ENCODE assay signal across 8 mouse cellular contexts in genomic region chrX:71365510-71365909, GRCm38 (mm10). TPM values are rescaled to one million over a fixed set of nuclear protein-coding genes. Genes with fewer than 3 reads are reported as not detected.
DNase-seq lines count a peak whose midpoint lies in the region; ATAC-seq and TF ChIP-seq lines count a peak whose summit lies in the region.

No protein-coding gene starts in this region.

- no peaks in the 10 kb centered on the region for H3K9me3 ChIP-seq in limb, embryonic 13.5 days

- peak; percentile 8 for DNase-seq in cerebellum, adult 11-12 months
- no peak for DNase-seq in cerebellum, postnatal 25 days
- DNase-seq in testis, postnatal 10 days (ENCODE audit: low spot score) = no peak
- DNase-seq in spleen, postnatal 14 days (ENCODE audit: low spot score in 2 of 2) = no peak
- no peak for DNase-seq in urinary bladder, postnatal 4 days (ENCODE audit: low spot score in 2 of 2)

- H3K27me3 ChIP-seq in testis, adult 2 months (ENCODE audit: control insufficient read depth, insufficient read depth, low read length) = no peaks in the 10 kb centered on the region
- no peaks in the 10 kb centered on the region for H3K27me3 ChIP-seq in limb, embryonic 13.5 days
- H3K27me3 ChIP-seq in small intestine, adult 2 months (ENCODE audit: control insufficient read depth, insufficient read depth, low read length) = no peaks in the 10 kb centered on the region

- no peak for TF ChIP-seq CTCF in testis, adult 2 months (IDR thresholded peaks at IDR 0.05; ENCODE audit: control insufficient read depth, insufficient read depth, insufficient replicate concordance, low read depth, low read length)
- TF ChIP-seq CTCF in small intestine, adult 2 months (IDR thresholded peaks at IDR 0.05; ENCODE audit: extremely low read depth, insufficient read length, insufficient replicate concordance, low read depth, low read length) = no peak

- H3K4me2 ChIP-seq in limb, embryonic 13.5 days (replicated peaks) = peak overlapping the region; percentile 68

- 73% methylated on average over 3 of the region's 3 CpGs for WGBS in limb, embryonic 13.5 days
- 34% methylated on average over 3 of the region's 3 CpGs for WGBS in small intestine, adult 2 months

- no peak overlapping the region for H3K9ac ChIP-seq in limb, embryonic 13.5 days

- peak overlapping the region; percentile 28 for H3K4me3 ChIP-seq in testis, adult 2 months (ENCODE audit: control insufficient read depth, low read depth, low read length)
- peak overlapping the region; percentile 61 for H3K4me3 ChIP-seq in limb, embryonic 13.5 days
- peak overlapping the region; percentile 87 for H3K4me3 ChIP-seq in small intestine, adult 2 months (ENCODE audit: low read depth, low read length)

- no peak for ATAC-seq in limb, embryonic 13.5 days (ENCODE audit: low FRiP score, low read depth)

- no peak for TF ChIP-seq POLR2A in testis, adult 2 months (IDR thresholded peaks at IDR 0.05; ENCODE audit: control insufficient read depth, low read depth, low read length)
- TF ChIP-seq POLR2A in small intestine, adult 2 months (IDR thresholded peaks at IDR 0.05; ENCODE audit: low read depth, low read length) = no peak

- H3K27ac ChIP-seq in testis, adult 2 months (ENCODE audit: control insufficient read depth, insufficient read depth, low read depth, low read length) = no peak overlapping the region; the same call in 1 of the 2 replicates
- H3K27ac ChIP-seq in limb, embryonic 13.5 days = no peak overlapping the region
- H3K27ac ChIP-seq in small intestine, adult 2 months (ENCODE audit: insufficient read depth, low read depth, low read length) = peak overlapping the region; percentile 85

- H3K36me3 ChIP-seq in testis, adult 2 months (ENCODE audit: control insufficient read depth, insufficient read depth, low read length) = no peaks in the 10 kb centered on the region
- H3K36me3 ChIP-seq in limb, embryonic 13.5 days = no peaks in the 10 kb centered on the region
- H3K36me3 ChIP-seq in small intestine, adult 2 months (ENCODE audit: control insufficient read depth, insufficient read depth, low read length) = no peaks in the 10 kb centered on the region

- no peaks in the 10 kb centered on the region for H3K4me1 ChIP-seq in testis, adult 2 months (ENCODE audit: control insufficient read depth, insufficient read depth, low read length)
- no peaks in the 10 kb centered on the region for H3K4me1 ChIP-seq in limb, embryonic 13.5 days
- peaks cover 6% of the 10 kb centered on the region; the same call in 1 of the 2 replicates for H3K4me1 ChIP-seq in small intestine, adult 2 months (ENCODE audit: control insufficient read depth, insufficient read depth, insufficient read length, low read length)

RNA-seq across cellular contexts. Expression of gene Mtmr1, which starts 0.9 kb away (rescaled TPM):
- polyA plus RNA-seq in testis, adult 2 months (2012; rRNA removed) = 4.1 and 5.3 TPM in 2 replicates
- polyA plus RNA-seq in limb, embryonic 13.5 days (2015; fragmentation: Nextera tagmentation; extraction: Ambion mirVana) = 7.9 and 8.9 TPM in 2 replicates
- 3.8 and 4.6 TPM in 2 replicates for polyA plus RNA-seq in small intestine, adult 2 months (2012; rRNA removed)

Comparison
In these comparisons a context has a peak if more than half of its experiments do, and no peak if none do; other contexts are left out.
1. H3K4me3 ChIP-seq: peak in every context shown above with its lines; median percentile 87 in small intestine, adult 2 months; 61 in limb, embryonic 13.5 days; 28 in testis, adult 2 months.